Comparison of ENCODE assay signal across 7 mouse cellular contexts in genomic region chr14:18331693-18332131, GRCm38 (mm10). TPM values are rescaled to one million over a fixed set of nuclear protein-coding genes. Genes with fewer than 3 reads are reported as not detected.
DNase-seq lines count a peak whose midpoint lies in the region; ATAC-seq and TF ChIP-seq lines count a peak whose summit lies in the region.

TSS of gene Ube2e1 (minus strand) at chr14:18331859.

- DNase-seq in adrenal gland, adult 2 months: peak; percentile 90
- DNase-seq in embryo, embryonic 11 days: peak; percentile 82
- no peak for DNase-seq in gonadal fat pad, adult 2 months (ENCODE audit: low read depth)
- DNase-seq in limb, embryonic 10.5 days (ENCODE audit: low spot score): peak; percentile 86
- peak; percentile 50 for DNase-seq in skeletal muscle tissue, adult 2 months (ENCODE audit: low read depth, low spot score)

- no peaks in the 10 kb centered on the region for H3K36me3 ChIP-seq in intestine, postnatal 0 days (ENCODE audit: control insufficient read depth, insufficient read depth)
- H3K36me3 ChIP-seq in limb, embryonic 10.5 days: peaks cover 10% of the 10 kb centered on the region
- H3K36me3 ChIP-seq in midbrain, embryonic 12.5 days: no peaks in the 10 kb centered on the region

- ATAC-seq in intestine, postnatal 0 days: peak; percentile 90
- peak; percentile 89 for ATAC-seq in midbrain, embryonic 12.5 days (ENCODE audit: low FRiP score, low read depth)

- no peaks in the 10 kb centered on the region for H3K27me3 ChIP-seq in intestine, postnatal 0 days (replicated peaks; ENCODE audit: control insufficient read depth, insufficient read depth, low read length)
- H3K27me3 ChIP-seq in limb, embryonic 10.5 days (ENCODE audit: low read depth, poor library complexity, severe bottlenecking): no peaks in the 10 kb centered on the region
- H3K27me3 ChIP-seq in midbrain, embryonic 12.5 days: no peaks in the 10 kb centered on the region

- H3K9me3 ChIP-seq in intestine, postnatal 0 days (ENCODE audit: control insufficient read depth): no peaks in the 10 kb centered on the region
- H3K9me3 ChIP-seq in limb, embryonic 10.5 days (replicated peaks): no peaks in the 10 kb centered on the region
- H3K9me3 ChIP-seq in midbrain, embryonic 12.5 days: no peaks in the 10 kb centered on the region

- peak within 1 kb of the TSS; percentile 81 for H3K27ac ChIP-seq in intestine, postnatal 0 days (ENCODE audit: low read depth, low read length)
- H3K27ac ChIP-seq in limb, embryonic 10.5 days: peak within 1 kb of the TSS; percentile 97
- peak within 1 kb of the TSS; percentile 74 for H3K27ac ChIP-seq in midbrain, embryonic 12.5 days (replicated peaks)

- H3K4me1 ChIP-seq in intestine, postnatal 0 days (replicated peaks; ENCODE audit: control insufficient read depth, insufficient read depth, low read length): 0 out of 2 replicates have a peak, but pooled peaks cover 4% of the 10 kb centered on the region
- H3K4me1 ChIP-seq in limb, embryonic 10.5 days: peaks cover 27% of the 10 kb centered on the region
- H3K4me1 ChIP-seq in midbrain, embryonic 12.5 days: peaks cover 26% of the 10 kb centered on the region

- 1% methylated on average over 23 of the region's 39 CpGs for WGBS in intestine, postnatal 0 days
- WGBS in limb, embryonic 10.5 days: under 1% methylated on average over 39 of the region's 39 CpGs
- under 1% methylated on average over 31 of the region's 39 CpGs for WGBS in midbrain, embryonic 12.5 days

- TF ChIP-seq CTCF in intestine, postnatal 0 days (IDR thresholded peaks at IDR 0.05; ENCODE audit: low read depth): no peak

- H3K4me2 ChIP-seq in intestine, postnatal 0 days (replicated peaks; ENCODE audit: low read depth): peak within 1 kb of the TSS; percentile 83
- peak within 1 kb of the TSS; percentile 75 for H3K4me2 ChIP-seq in midbrain, embryonic 12.5 days (replicated peaks)

- peak within 1 kb of the TSS; percentile 69 for H3K4me3 ChIP-seq in intestine, postnatal 0 days (ENCODE audit: low read depth, low read length)
- H3K4me3 ChIP-seq in limb, embryonic 10.5 days: peak within 1 kb of the TSS; percentile 92
- H3K4me3 ChIP-seq in midbrain, embryonic 12.5 days: peak within 1 kb of the TSS; percentile 96

- peak within 1 kb of the TSS; percentile 89 for H3K9ac ChIP-seq in intestine, postnatal 0 days (ENCODE audit: low read depth, low read length)
- H3K9ac ChIP-seq in midbrain, embryonic 12.5 days (replicated peaks): peak within 1 kb of the TSS; percentile 98

RNA-seq across cellular contexts. Expression of gene Ube2e1, which starts in this region (rescaled TPM):
- 100 to 1,000 TPM in 1 of 2 experiments, 10 to 100 TPM in 1; 80.1 to 104 TPM for total RNA-seq in adrenal gland, adult 2 months (2021)
- polyA plus RNA-seq in adrenal gland, adult 2 months (2012; rRNA removed): 6.8 and 7.8 TPM in 2 replicates
- 37.7 and 40.2 TPM in 2 replicates for polyA plus RNA-seq in gonadal fat pad, adult 2 months (2012; rRNA removed)
- polyA plus RNA-seq in intestine, postnatal 0 days (2015; fragmentation: Nextera tagmentation; extraction: Ambion mirVana): 72.3 and 74.5 TPM in 2 replicates
- 183 and 188 TPM in 2 replicates for polyA plus RNA-seq in limb, embryonic 10.5 days (2016; fragmentation: Nextera tagmentation; extraction: Ambion mirVana)
- polyA plus RNA-seq in midbrain, embryonic 12.5 days (2016; fragmentation: Nextera tagmentation; extraction: Ambion mirVana): 185 and 189 TPM in 2 replicates
